Mouse (Mus musculus) spleen, postnatal 36 days (tissue): Measurements from ENCODE around the gene Gm11361.

Source experiments
- DNase-seq, 2 experiments: peaks; one replicate each; pipeline ENCODE4 v3.0.0; 2022; ENCODE audit warnings: low spot score in 2 of 2, mixed read lengths in 1 of 2

Gene Gm11361

DNA sequence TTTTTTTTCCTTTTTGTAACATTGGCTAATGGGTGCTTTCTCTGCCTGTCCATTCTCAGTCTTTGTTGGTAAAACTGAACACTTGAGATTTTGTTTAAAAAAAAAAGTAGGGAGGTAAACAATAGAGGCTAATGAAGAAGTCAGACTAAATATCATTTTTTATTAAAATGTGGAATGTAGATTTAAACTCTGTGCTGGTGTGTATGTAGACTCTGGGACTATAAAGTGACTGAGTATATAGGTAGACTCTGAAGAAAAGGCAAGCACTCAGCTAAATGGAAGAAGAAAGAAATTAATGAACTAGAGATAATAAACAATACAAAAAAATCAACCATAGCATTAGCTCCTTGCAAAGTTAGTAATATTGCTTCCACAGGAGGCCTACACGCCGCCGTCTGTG, at the start of gene Gm11361:
Gm11361 (plus strand) TSS at position 301 of the 400 bp plus-strand sequence.
- no peak for DNase-seq

DNA sequence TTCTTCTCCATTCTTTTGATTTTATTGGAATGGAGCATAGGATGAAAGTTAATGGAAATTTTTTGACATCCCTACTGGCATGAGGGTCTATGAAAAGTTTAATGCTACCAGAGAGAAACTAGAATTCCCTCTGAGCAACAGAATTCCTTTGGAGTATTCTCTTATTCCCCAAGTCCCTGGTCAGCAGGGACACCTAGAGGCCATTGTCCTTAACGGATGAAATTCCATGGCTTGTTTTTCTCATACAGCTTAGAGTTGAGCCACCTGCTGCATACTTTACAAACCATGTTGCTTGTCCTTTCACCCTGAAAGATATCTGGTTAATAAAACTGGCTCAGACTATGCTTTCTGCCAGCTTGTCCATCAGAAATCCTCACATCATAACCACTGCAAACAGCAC, 7.1 kb downstream of the Gm11361 start:
- DNase-seq, result no peak

DNA sequence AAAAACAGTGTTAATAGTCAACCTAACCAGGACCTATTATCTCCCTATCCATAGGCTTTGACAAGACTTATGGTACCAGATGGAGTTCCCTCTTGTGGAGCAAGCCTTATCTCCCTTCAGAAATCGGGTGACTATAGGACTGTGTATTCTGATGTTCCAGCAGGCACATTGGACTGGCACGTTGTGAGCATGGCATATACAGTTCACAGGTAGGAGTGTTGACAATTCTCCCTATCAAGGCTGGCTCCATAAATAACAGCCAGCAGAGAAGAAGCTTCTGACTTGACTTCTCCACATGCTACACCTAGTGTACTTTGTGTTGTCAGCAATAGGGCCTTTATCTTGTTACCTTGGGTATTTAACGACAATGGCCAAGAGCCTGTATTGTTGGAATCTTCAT, 30.0 kb downstream of the Gm11361 start:
- DNase-seq, result no peak

DNA sequence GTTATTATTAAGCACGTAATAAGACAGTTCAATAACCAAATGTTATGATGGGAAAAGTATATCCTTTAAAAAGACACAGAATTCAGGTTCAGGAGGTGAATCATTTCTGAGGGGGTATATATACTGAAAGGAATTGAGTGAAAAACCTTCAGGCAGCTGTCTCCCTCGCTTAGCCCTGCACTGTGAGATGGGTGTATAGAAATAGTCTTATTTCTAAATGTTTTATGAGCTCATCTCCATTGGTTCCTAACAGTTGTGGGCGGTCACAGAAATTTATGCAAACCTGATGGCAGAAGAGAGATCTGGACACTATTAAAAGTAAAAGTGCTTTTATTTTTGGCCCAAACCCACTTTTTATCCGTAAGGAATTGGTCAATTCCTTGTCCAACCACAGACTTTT, 36.9 kb downstream of the Gm11361 start:
- DNase-seq, result no peak

DNA sequence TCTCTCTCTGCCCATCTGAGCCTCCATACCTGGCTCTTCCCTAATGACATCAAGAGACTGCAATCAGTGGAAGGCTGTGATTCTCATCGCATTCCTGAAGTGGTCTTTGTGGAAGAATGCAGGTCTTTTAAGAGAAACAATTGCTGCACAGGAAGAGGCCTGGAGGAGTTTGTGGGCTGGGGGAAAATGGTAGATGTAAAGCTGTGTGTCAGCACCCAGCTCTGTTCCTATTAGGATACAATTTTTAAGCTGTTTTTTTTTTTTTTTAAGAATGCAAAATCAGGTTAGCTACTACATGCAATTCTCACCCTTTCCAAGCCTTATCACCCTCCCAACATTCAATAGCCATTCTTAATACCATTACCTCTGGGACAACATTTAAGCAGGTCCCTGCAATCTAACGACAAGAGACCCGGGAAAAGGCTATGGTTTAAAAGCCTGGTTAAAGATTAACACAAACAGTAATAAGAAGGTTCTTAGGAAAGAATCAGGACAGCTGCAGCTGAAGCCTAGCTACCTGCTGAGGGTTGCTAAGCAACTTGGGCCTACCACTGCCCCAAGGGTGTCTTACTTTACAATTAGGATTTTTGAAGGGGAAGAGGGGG, 37.5 kb downstream of the Gm11361 start:
- DNase-seq, result no peak

DNA sequence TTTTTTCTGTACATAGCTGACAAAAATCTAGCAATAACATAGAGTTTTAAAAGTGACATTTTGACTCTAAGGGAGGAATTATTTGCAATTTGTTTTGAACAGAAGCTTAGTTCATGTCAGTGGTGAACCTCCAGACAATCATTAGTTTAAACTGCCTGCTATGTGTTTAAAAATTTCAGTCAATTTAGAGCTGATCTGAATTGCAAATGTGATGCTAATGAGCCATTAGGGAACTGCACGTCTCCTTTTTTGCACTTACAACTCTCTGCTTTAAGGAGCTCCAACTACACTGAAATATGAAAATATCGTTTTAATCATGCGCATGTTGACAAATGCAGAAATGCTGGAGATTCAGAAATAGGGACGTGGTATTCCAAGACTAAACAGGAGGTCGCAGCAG, 38.2 kb downstream of the Gm11361 start:
- no peak for DNase-seq

DNA sequence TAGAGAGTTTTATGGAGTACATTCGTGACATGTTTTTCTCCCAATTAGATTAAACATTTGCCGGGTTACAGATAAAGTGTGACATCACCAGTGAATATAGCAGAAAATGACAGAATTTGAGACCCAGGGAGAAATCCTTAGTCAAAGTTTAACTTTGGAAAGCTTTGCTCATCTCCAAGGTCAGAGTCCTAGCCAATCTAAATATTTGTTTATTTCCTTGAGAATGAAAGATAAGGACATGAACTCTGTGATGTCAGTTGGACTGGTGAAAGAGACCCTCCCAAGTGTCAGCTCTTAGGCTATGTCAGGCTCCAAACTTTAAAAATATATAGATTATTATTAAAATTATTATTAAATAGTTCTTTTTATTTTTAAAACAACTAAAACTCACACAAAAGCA, 39.8 kb downstream of the Gm11361 start:
- no peak for DNase-seq

DNA sequence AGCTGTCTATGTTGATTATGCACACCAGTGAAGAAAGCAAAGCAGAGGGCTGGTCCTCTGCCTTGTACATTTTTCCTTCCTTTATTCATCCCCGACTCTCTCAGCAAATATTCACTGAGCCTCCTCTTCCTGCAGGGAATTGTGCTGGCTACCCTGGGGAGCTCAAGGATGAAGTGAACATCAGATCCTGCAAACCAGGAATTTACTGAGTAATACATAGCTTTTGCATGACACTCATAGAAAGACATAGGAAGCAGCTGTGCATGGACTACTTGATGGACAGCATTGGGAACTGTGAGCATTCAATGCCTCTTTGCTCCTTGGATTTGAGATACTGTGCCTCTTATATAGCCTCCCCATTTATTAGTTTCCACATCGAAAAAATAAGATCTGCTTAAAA, 40.2 kb downstream of the Gm11361 start:
- no peak for DNase-seq
